Mouse (Mus musculus): ENCODE measurements around the gene Fsd1.

Gene Fsd1

DNA sequence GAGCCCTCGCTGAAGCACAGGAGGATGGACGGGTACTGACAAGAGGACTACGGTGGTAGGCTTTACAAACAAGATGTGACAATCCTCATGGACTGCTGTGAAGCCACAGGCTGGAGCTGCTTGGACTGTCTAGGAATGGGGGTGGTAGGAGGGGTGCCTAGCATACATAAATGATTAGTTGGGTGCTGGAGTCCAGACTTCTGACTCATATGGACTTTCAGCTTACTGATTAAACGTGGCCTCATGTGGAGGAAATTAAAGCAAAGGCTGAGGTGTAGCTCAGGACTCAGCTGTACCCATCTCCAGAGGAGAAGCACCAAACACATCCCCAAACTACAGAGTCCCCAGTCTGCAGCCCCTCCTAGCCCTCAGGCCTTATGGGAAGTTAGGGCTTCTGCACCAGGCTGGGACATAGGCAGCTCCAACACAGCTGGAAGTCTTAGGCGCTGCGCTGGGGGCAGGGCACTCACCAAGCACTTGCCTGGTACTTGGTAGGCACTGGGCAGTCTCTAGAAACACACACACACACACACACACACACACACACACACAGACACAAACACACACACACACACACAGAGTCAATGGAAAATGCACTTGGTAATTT, 45.9 kb downstream of the Fsd1 start:
- DNase-seq, result peak; percentile 93

DNA sequence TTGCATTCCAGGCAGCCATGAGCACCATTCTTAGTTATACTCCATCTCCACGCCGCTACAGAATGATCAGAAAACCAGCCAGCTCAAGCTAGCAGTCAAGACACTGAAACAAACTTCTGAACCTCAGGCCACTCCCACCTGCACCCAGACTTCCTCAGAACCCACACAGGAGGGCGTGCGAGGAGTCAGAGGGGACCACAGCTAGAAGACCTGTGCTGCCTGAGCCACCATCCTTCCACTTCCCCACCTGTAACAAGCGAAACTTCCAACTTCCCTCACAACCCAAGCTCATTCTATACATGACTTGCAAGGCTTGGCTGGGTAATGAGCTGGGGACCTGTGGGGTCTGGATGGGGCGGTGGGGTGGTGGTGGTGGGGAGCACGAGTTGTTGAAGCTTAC, 46.5 kb downstream of the Fsd1 start:
- peak; percentile 90 for DNase-seq

GRCm38 (mm10) chr17:56034040-56034725, 47.9 kb downstream of the Fsd1 start:
- DNase-seq, result peak; percentile 96

- peak; percentile 92 for DNase-seq
Measured at GRCm38 (mm10) chr17:56034726-56035100, 48.4 kb downstream of the Fsd1 start.

GRCm38 (mm10) chr17:56035216-56035615, 48.9 kb downstream of the Fsd1 start:
- peak; percentile 88 for DNase-seq

DNA sequence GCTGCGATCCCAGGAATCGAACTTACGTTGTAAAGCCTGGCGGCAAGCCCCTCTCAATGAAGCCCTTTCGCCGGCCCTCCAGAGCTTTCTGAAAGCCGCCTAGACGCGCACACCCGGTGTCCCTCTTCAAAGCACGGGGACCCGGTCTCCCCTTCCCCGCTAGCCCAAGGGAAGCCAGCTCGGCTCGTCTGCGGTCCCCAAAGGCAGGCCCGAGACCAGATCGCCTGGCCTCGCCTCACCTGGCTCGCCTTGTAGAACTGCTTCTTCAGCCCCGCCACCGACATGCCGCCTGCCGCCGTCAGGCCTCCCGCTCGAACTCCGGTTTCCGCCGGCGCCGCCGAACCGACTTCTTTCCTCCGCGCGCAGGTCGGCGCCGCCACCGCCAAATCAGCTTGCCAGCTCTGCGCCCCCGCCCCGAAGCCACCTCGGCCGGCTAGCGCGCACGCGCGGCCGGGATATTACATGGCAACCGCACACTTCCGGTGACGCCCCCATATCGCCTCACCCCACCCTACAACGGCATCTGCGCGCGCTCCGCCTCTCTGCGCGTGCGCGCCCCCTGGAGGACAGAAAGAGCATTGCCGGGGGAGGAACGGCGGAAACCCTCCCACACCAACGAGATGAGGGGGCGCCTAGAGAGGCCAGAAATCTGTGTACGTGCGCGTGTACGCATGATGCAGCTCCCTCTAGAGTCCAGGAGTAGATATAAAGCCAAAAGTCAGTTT, 50.0 kb downstream of the Fsd1 start, which contains the start of gene Sh3gl1:
TSS of gene Sh3gl1 (minus strand) at position 460 of the 725 bp plus-strand sequence.
- peak; percentile 100 for DNase-seq

GRCm38 (mm10) chr17:56036901-56037287, 50.6 kb downstream of the Fsd1 start:
- DNase-seq, result peak; percentile 96

- DNase-seq, result peak; percentile 88
Measured at GRCm38 (mm10) chr17:56038583-56039261, 52.4 kb downstream of the Fsd1 start.

DNA sequence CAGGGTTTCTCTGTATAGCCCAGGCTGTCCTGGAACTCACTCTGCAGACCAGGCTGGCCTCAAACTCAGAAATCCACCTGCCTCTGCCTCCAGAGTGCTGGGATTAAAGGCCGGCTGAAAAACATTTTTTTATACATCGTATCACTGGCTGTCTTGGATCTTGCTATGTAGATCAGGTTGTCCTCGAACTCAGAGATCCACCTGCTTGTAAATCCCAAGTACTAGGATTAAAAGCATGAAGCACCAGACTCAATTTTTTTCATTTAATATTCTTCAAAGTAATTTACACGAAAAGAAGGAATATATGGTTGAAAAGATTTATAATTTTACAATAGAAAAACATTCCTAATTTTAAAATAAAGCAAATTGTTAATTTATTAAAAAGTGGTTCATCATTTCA, 53.0 kb downstream of the Fsd1 start:
- DNase-seq, result no peak

GRCm38 (mm10) chr17:56040030-56040856, 53.9 kb downstream of the Fsd1 start, which contains the start of gene Chaf1a:
TSS of gene Chaf1a (plus strand) at chr17:56040439.
- DNase-seq, result peak; percentile 100

- peak; percentile 91 for DNase-seq
Measured at GRCm38 (mm10) chr17:56040857-56041163, 54.5 kb downstream of the Fsd1 start.
